Mouse (Mus musculus) thymus, adult 2 months (tissue): ENCODE data around the gene Fanci. TPM values are rescaled to one million over a fixed set of nuclear protein-coding genes. Genes with fewer than 3 reads are reported as not detected.

Experiments used
- DNase-seq: peaks from one replicate; pipeline ENCODE4 v3.0.0; 2021
- H3K27ac ChIP-seq: fragments of 200-500 bp; 2 replicates; pipeline ENCODE4 v1.5.1; 2012; ENCODE audit warnings: low read length, control low read depth; ENCODE audit not compliant: control insufficient read depth, insufficient read depth
- H3K27me3 ChIP-seq: fragments of 200-500 bp; 2 replicates; pipeline ENCODE4 v1.6.1; 2012; ENCODE audit warnings: mild to moderate bottlenecking, low read length, moderate library complexity, mixed read lengths; ENCODE audit not compliant: control insufficient read depth, insufficient read depth
- H3K36me3 ChIP-seq: fragments of 200-500 bp; 2 replicates; pipeline ENCODE4 v1.6.1; 2012; ENCODE audit warnings: mild to moderate bottlenecking, low read length, moderate library complexity; ENCODE audit not compliant: control insufficient read depth, insufficient read depth
- H3K4me1 ChIP-seq: fragments of 200-500 bp; replicated peaks from 2 replicates; pipeline ENCODE4 v1.6.1; 2012; ENCODE audit warnings: low read length; ENCODE audit not compliant: control insufficient read depth, insufficient read depth
- H3K4me3 ChIP-seq: fragments of 200-500 bp; 2 replicates; pipeline ENCODE4 v1.5.1; 2012; ENCODE audit warnings: mild to moderate bottlenecking, low read length, control low read depth, moderate library complexity; ENCODE audit not compliant: control insufficient read depth, insufficient read depth
- CTCF ChIP-seq: fragments of 200-500 bp; IDR thresholded peaks from 2 replicates; pipeline ENCODE4 v1.5.1; 2012; ENCODE audit warnings: mild to moderate bottlenecking, control low read depth, low read length, moderate library complexity, borderline replicate concordance; ENCODE audit not compliant: control insufficient read depth, poor library complexity, insufficient read depth; ENCODE audit errors: extremely low read depth
- POLR2A ChIP-seq: fragments of 200-500 bp; IDR thresholded peaks from 2 replicates; pipeline ENCODE4 v1.6.1; 2012; ENCODE audit warnings: mild to moderate bottlenecking, low read length, control low read depth, moderate library complexity; ENCODE audit not compliant: control insufficient read depth, poor library complexity, insufficient read depth; ENCODE audit errors: extremely low read depth
- WGBS: fragments of 180-500 bp; shearing (Covaris S2); methylation state at CpG from one replicate; pipeline ENCODE4 v1.1.7; 2018; 5-methylcytosine and 5-hydroxymethylcytosine counted together
- polyA plus RNA-seq: library from polyadenylated mRNA; depleted of rRNA; stranded (reverse); fragments of >200 nt; gene quantifications from 2 replicates; pipeline ENCODE4 v1.2.3, GENCODE M21; 2012

The Fanci gene
- polyA plus RNA-seq, 1 experiment, result 7.8 TPM

GRCm38 (mm10) chr7:79467951-79468350 is 76.2 kb downstream of the Fanci start:
- Histone ChIP-seq H3K27me3 (no peaks in the 10 kb centered on the region), H3K27ac (no peak overlapping the region), H3K36me3 (peaks cover 4% of the 10 kb centered on the region; the same call in 1 of the 2 replicates), H3K4me3 (no peak overlapping the region), H3K4me1 (peaks cover 30% of the 10 kb centered on the region)
- 20% methylated on average over 6 of the region's 6 CpGs for WGBS
- no peak for DNase-seq
- no peak for TF ChIP-seq CTCF
- no peak for TF ChIP-seq POLR2A

DNA sequence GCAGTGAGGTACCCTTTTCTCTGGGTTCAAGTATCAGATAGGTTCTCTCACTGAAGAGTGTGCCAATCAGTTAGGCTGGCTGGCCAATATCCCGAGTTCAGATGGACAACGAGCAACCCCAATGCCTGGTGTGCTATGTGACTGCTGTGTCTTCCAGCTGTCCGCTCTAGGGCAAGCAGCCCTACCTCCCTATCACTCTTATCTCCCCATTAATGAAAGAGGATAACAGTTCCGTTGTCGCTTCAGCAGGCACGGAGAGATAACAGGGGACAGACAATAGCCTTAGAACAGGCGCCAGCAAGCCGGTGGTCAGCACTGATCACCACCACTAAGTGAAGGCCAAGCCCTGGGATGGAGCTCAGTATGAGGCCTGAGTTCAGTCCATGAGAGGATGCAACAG is 77.3 kb downstream of the Fanci start:
- DNase-seq, result no peak
- peaks cover 25% of the 10 kb centered on the region for H3K4me1 ChIP-seq
- WGBS, result 90% methylated on average over 8 of the region's 8 CpGs
- no peak overlapping the region for H3K27ac ChIP-seq
- H3K27me3 ChIP-seq, result no peaks in the 10 kb centered on the region
- H3K36me3 ChIP-seq, result no peaks in the 10 kb centered on the region
- TF ChIP-seq CTCF (no peak), POLR2A (no peak)
- no peak overlapping the region for H3K4me3 ChIP-seq

GRCm38 (mm10) chr7:79469766-79470165 is 78.0 kb downstream of the Fanci start:
- H3K27me3 ChIP-seq, result no peaks in the 10 kb centered on the region
- no peak overlapping the region for H3K27ac ChIP-seq
- peaks cover 17% of the 10 kb centered on the region for H3K4me1 ChIP-seq
- no peaks in the 10 kb centered on the region for H3K36me3 ChIP-seq
- DNase-seq, result no peak
- TF ChIP-seq POLR2A (no peak), CTCF (no peak)
- H3K4me3 ChIP-seq, result no peak overlapping the region
- WGBS, result 88% methylated on average over 5 of the region's 5 CpGs

GRCm38 (mm10) chr7:79470718-79471117 is 79.0 kb downstream of the Fanci start:
- Histone ChIP-seq H3K4me3 (no peak overlapping the region), H3K27me3 (no peaks in the 10 kb centered on the region), H3K36me3 (no peaks in the 10 kb centered on the region), H3K4me1 (peaks cover 9% of the 10 kb centered on the region), H3K27ac (no peak overlapping the region)
- TF ChIP-seq POLR2A (no peak), CTCF (no peak)
- WGBS, result 87% methylated on average over 3 of the region's 3 CpGs
- DNase-seq, result no peak

- no peak for DNase-seq
- Histone ChIP-seq H3K4me3 (no peak overlapping the region), H3K4me1 (peaks cover 9% of the 10 kb centered on the region), H3K27ac (no peak overlapping the region), H3K27me3 (no peaks in the 10 kb centered on the region), H3K36me3 (no peaks in the 10 kb centered on the region)
- WGBS, result 71% methylated on average over 7 of the region's 7 CpGs
- TF ChIP-seq CTCF, result no peak
- TF ChIP-seq POLR2A, result no peak
Measured at GRCm38 (mm10) chr7:79471436-79471835, 79.7 kb downstream of the Fanci start.

DNA sequence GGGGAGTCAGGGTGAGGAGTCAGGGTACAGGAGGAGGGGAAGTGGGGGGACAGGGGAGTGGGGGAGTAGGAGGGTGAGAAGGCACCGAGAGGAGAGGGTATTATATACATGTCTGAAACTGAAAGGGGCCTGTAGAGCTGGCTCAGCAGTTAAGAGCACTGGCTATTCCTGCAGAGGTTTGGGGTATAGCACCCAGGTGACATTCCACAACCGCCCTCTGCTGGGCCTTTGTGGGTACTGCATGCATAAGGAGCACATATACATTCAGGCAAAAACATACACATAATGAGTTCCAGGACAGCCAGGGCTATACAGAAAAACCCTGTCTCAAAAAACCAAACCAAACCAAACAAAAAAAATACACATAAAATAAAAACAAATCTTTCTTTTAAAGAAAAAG is 81.1 kb downstream of the Fanci start:
- 89% methylated on average over 2 of the region's 2 CpGs for WGBS
- DNase-seq, result no peak
- no peaks in the 10 kb centered on the region for H3K36me3 ChIP-seq

More for the DNA sequence above, 81.1 kb downstream of the Fanci start:
- no peaks in the 10 kb centered on the region for H3K27me3 ChIP-seq
- TF ChIP-seq CTCF, result no peak
- no peak for TF ChIP-seq POLR2A
- no peak overlapping the region for H3K27ac ChIP-seq
- H3K4me3 ChIP-seq, result no peak overlapping the region
- peaks cover under 1% of the 10 kb centered on the region; the same call in 1 of the 2 replicates for H3K4me1 ChIP-seq
